Mouse (Mus musculus) spleen, adult 2 months (tissue): Measurements from ENCODE around the gene St6galnac4. TPM values are rescaled to one million over a fixed set of nuclear protein-coding genes. Genes with fewer than 3 reads are reported as not detected.

Experiments
- DNase-seq, 2 experiments: peaks; one replicate each; pipeline versions ENCODE4 v3.0.0 to v3.0.0-alpha.2; 2012 to 2021; ENCODE audit warnings: low spot score in 2 of 2, low read depth in 1 of 2
- H3K27ac ChIP-seq: fragments of 200-500 bp; 2 replicates; pipeline ENCODE4 v1.5.1; 2012; ENCODE audit warnings: low read length, inconsistent platforms; ENCODE audit not compliant: insufficient read depth
- H3K27me3 ChIP-seq: fragments of 200-500 bp; 2 replicates; pipeline ENCODE4 v1.6.1; 2012; ENCODE audit warnings: mild to moderate bottlenecking, moderate library complexity, low read length, inconsistent platforms; ENCODE audit not compliant: control insufficient read depth, insufficient read depth
- H3K36me3 ChIP-seq: fragments of 200-500 bp; 2 replicates; pipeline ENCODE4 v1.6.1; 2012; ENCODE audit warnings: mild to moderate bottlenecking, low read length, inconsistent platforms; ENCODE audit not compliant: control insufficient read depth, insufficient read depth
- H3K4me1 ChIP-seq: fragments of 200-500 bp; 2 replicates; pipeline ENCODE4 v1.6.1; 2011; ENCODE audit warnings: inconsistent platforms; ENCODE audit not compliant: control insufficient read depth, insufficient read depth, insufficient read length
- H3K4me3 ChIP-seq: fragments of 200-500 bp; 2 replicates; pipeline ENCODE4 v1.5.1; 2011; ENCODE audit warnings: mild to moderate bottlenecking, inconsistent platforms; ENCODE audit not compliant: insufficient read depth, insufficient read length; ENCODE audit errors: extremely low read depth
- CTCF ChIP-seq: fragments of 200-500 bp; IDR thresholded peaks from 2 replicates; pipeline ENCODE4 v1.5.1; 2011; ENCODE audit warnings: mild to moderate bottlenecking, inconsistent platforms; ENCODE audit not compliant: insufficient read depth, insufficient read length, insufficient replicate concordance; ENCODE audit errors: extremely low read depth
- POLR2A ChIP-seq: fragments of 200-500 bp; IDR thresholded peaks from 2 replicates; pipeline ENCODE4 v1.6.1; 2011; ENCODE audit warnings: low read depth, low read length, inconsistent platforms
- WGBS: fragments of 180-500 bp; shearing (Covaris S2); methylation state at CpG from one replicate; pipeline ENCODE4 v1.1.7; 2018; 5-methylcytosine and 5-hydroxymethylcytosine counted together
- polyA plus RNA-seq: library from polyadenylated mRNA; depleted of rRNA; stranded (reverse); fragments of >200 nt; gene quantifications from 2 replicates; pipeline ENCODE4 v1.2.3, GENCODE M21; 2012

Gene St6galnac4
- polyA plus RNA-seq, 1 experiment: 34.2 TPM

- Histone ChIP-seq H3K4me1 (peaks cover 4% of the 10 kb centered on the region; the same call in 1 of the 2 replicates), H3K4me3 (no peak overlapping the region), H3K27ac (no peak overlapping the region), H3K27me3 (no peaks in the 10 kb centered on the region), H3K36me3 (peaks cover 23% of the 10 kb centered on the region)
- no peak for TF ChIP-seq CTCF
- no peak for TF ChIP-seq POLR2A
- WGBS: 91% methylated on average over 8 of the region's 8 CpGs
- no peak for DNase-seq
Observed at GRCm38 (mm10) chr2:32598506-32598905, 11.6 kb downstream of the St6galnac4 start.

GRCm38 (mm10) chr2:32599409-32599808 lies 12.5 kb downstream of the St6galnac4 start, which contains the start of gene St6galnac6:
St6galnac6 (plus strand) TSS chr2:32599709.
- TF ChIP-seq POLR2A (no peak), CTCF (no peak)
- no peak for DNase-seq
- WGBS: 88% methylated on average over 3 of the region's 3 CpGs
- no peaks in the 10 kb centered on the region for H3K27me3 ChIP-seq
- peaks cover 4% of the 10 kb centered on the region; the same call in 1 of the 2 replicates for H3K4me1 ChIP-seq
- peaks cover 21% of the 10 kb centered on the region for H3K36me3 ChIP-seq
- no peak within 1 kb of the TSS for H3K27ac ChIP-seq
- H3K4me3 ChIP-seq: no peak within 1 kb of the TSS

GRCm38 (mm10) chr2:32601417-32602065 lies 14.6 kb downstream of the St6galnac4 start:
- H3K4me3 ChIP-seq: no peak overlapping the region
- H3K27ac ChIP-seq: no peak overlapping the region
- no peaks in the 10 kb centered on the region for H3K27me3 ChIP-seq
- peaks cover 4% of the 10 kb centered on the region for H3K4me1 ChIP-seq
- WGBS: 56% methylated on average over 8 of the region's 8 CpGs
- TF ChIP-seq CTCF: peak; percentile 33; the same call in 1 of the 2 replicates
- TF ChIP-seq POLR2A: no peak
- peak in 1 of 2 experiments; percentile 44 for DNase-seq
- peaks cover 11% of the 10 kb centered on the region for H3K36me3 ChIP-seq

- TF ChIP-seq POLR2A (no peak), CTCF (peak; percentile 84)
- peak in 1 of 2 experiments; percentile 81 for DNase-seq
- Histone ChIP-seq H3K27me3 (no peaks in the 10 kb centered on the region; the same call in 1 of the 2 replicates), H3K4me3 (peak overlapping the region; percentile 16; the same call in 1 of the 2 replicates), H3K36me3 (peaks cover 3% of the 10 kb centered on the region; the same call in 1 of the 2 replicates), H3K27ac (no peak overlapping the region), H3K4me1 (peaks cover 4% of the 10 kb centered on the region)
- under 1% methylated on average over 11 of the region's 11 CpGs for WGBS
Observed at GRCm38 (mm10) chr2:32602600-32603054, 15.7 kb downstream of the St6galnac4 start.

GRCm38 (mm10) chr2:32604631-32605030 lies 17.7 kb downstream of the St6galnac4 start:
- no peaks in the 10 kb centered on the region; the same call in 1 of the 2 replicates for H3K27me3 ChIP-seq
- no peaks in the 10 kb centered on the region for H3K36me3 ChIP-seq
- no peak overlapping the region for H3K4me3 ChIP-seq
- 72% methylated on average over 10 of the region's 10 CpGs for WGBS
- DNase-seq: no peak
- H3K4me1 ChIP-seq: peaks cover 14% of the 10 kb centered on the region
- TF ChIP-seq POLR2A: no peak
- no peak for TF ChIP-seq CTCF
- no peak overlapping the region for H3K27ac ChIP-seq

- H3K27ac ChIP-seq: no peak overlapping the region
- DNase-seq: peak in 1 of 2 experiments; percentile 78
- H3K4me1 ChIP-seq: peaks cover 11% of the 10 kb centered on the region
- WGBS: 16% methylated on average over 54 of the region's 55 CpGs
- peak overlapping the region; percentile 56 for H3K4me3 ChIP-seq
- H3K27me3 ChIP-seq: no peaks in the 10 kb centered on the region; the same call in 1 of the 2 replicates
- no peaks in the 10 kb centered on the region for H3K36me3 ChIP-seq
- no peak for TF ChIP-seq POLR2A
- TF ChIP-seq CTCF: peak; percentile 15; the same call in 1 of the 2 replicates
Observed at GRCm38 (mm10) chr2:32606161-32607142, 19.6 kb downstream of the St6galnac4 start.
